Mouse (Mus musculus) kidney, adult 11 months (tissue): ENCODE measurements at regions not wholly inside any gene's neighbourhood (a gene's known extent, or its start where the extent isn't known, plus 50 kb on each side); places are given as distances from the start of the nearest gene placed in this dataset.

Source experiments
- DNase-seq: peaks from one replicate; pipeline ENCODE4 v3.0.0; 2022

DNA sequence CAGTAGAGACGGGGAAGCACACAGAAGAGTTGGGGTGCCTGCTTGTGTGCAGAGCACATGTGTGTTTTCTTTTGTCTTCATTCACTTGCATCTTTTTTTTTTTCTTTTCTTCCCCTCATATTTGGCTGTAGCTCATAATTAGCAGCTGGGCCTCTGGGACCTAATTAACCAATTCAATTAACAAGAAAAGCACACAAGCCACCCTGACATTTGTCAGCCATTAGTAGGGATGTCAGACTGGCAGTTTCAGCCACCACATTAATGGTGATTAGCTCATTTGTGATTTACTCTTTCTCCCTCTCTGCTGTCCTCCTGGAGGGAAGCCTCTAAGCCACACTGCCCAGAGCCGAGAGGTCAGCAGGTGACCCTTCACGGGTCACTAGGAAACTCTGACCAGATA is 96.7 kb upstream of the Habp2 start:
- DNase-seq = no peak

DNA sequence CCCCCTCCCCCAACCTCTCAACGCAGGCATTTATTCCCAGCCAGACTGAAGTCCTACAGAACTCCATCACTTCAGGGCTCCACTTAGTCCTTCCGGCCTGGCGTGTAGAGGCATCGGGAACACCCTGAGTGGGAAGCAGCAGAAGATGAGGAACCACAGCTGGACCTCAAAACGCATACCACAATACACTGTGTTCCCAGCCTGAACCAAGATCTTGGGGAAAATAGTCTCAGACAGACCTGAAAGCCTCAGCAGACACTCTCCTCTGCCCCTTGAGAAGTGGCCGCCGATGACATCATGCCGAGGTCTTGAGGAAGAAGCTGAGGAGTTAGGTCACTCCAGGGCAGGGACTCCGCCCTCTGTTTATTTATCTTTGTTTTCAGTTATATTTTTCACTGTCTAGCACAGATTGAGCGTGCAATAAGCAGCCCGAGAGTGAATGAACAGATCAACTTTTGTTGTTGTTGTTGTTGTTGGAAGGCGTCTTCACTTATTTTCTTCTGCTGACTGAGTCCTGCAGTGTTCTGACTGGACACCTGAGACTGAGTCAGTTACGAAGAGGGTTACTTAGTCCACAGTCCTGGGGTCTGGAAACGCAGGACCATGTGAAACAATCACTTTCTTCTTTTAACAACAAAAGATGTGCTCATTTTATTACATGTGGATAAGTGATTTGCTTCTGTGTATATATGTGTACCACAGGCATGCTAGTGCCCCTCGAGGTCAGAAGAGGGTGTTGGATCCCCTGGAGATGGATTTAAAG is 88.3 kb upstream of the Habp2 start:
- no peak for DNase-seq

- DNase-seq = no peak
Measured at GRCm38 (mm10) chr19:56199401-56200150, 87.4 kb upstream of the Habp2 start.

- no peak for DNase-seq
Measured at GRCm38 (mm10) chr19:56201007-56201682, 85.8 kb upstream of the Habp2 start.

DNA sequence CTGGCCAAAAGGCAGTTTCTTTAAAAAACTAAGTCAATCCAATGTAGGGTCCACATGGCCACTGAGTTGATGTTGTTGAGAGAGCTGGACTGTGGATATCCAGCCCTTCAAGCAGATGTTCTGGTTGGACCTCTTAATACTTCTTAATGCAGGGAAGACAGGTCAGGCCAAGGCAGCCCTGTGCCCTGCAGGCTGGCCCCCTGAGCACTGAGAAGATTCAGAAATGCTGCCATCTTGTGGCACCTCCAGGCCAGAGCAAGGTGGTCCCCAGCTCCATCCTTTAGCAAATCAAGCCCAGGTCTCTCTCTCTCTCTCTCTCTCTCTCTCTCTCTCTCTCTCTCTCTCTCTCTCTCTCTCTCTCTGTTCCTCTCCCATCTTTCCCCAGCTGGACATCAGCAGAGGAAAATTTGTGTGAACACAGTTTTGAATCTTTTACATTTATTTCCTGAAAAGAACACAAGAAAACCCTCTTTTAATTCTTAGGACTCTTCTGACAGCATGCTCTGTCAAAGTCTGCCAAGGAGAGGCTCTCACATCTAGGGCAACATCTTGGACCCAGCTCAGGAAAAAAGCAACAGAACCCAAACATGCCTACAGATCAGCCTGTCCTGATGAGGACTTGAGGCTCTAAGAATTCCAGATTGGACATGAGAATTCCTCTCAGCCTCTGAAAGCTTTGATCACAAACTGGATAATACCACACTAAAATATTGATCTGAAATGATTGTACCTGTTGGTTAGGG is 85.0 kb upstream of the Habp2 start:
- peak; percentile 17 for DNase-seq

- DNase-seq = no peak
Measured at GRCm38 (mm10) chr19:56202481-56203130, 84.3 kb upstream of the Habp2 start.

DNA sequence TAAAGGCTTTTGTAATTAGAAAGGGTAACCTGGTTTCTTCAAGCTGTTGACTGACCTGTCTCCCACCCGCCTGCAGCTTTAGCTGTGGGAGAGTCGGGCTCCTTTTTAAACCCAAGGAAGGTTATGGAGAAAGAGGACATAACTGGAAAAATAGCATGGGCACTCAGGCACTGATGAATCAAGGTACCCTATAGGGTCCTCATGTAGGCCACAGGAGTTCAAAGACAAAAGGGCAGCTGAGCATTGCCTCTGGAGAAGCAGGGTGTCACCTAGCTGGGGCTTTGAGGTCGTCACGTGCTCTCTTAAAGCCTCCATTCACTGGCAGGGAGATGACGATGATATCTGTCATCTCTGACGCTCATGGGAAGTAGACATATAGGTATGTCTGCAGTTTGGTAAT is 68.4 kb upstream of the Habp2 start:
- DNase-seq = no peak

- DNase-seq = no peak
Measured at GRCm38 (mm10) chr19:56220724-56221407, 66.1 kb upstream of the Habp2 start.

GRCm38 (mm10) chr19:56222496-56222895 is 64.4 kb upstream of the Habp2 start:
- DNase-seq = no peak

- no peak for DNase-seq
Measured at GRCm38 (mm10) chr19:56225039-56225438, 61.9 kb upstream of the Habp2 start.

GRCm38 (mm10) chr19:56225518-56225917 is 61.4 kb upstream of the Habp2 start:
- no peak for DNase-seq

DNA sequence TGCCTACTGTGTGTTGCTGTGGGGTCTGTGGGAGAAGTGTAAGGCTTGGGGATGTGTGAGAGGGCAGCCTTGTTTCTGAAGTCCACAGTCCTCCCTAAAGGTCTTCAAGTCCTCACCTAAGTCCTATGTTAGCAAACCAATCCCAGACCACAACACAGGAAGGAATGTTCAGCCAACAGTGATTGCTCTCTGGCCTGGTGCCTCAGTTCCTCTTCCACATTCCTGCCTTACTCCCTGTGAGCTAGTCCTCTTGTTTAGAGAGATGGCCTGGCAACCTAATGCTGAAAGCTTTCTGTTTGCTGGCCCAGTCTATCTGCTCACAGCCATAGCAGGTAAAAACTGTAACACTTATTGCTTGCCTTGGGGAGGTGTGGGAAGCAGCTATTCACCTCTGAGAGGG is 58.4 kb upstream of the Habp2 start:
- DNase-seq = no peak

DNA sequence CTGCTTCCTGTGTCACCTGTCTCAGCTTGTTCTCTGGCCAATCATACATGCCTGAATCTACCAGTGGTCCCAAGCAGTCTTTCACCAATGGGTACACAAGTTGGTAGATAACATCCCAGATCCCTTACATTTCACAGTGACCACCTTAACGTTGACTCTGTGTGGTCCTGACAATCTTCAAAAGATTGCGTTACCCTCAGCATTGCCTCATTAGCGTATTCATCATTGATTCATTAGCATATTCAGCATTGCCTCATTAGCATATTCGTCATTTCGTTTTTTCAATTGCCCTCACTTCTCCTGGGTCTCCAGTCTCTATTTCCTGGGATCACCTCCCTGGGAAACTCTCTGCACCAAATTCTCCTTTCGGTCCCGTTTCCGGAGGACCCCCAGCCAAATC is 55.5 kb upstream of the Habp2 start:
- no peak for DNase-seq

- no peak for DNase-seq
Measured at GRCm38 (mm10) chr19:56231849-56232248, 55.1 kb upstream of the Habp2 start.

GRCm38 (mm10) chr19:56232269-56232668 is 54.7 kb upstream of the Habp2 start:
- no peak for DNase-seq

DNA sequence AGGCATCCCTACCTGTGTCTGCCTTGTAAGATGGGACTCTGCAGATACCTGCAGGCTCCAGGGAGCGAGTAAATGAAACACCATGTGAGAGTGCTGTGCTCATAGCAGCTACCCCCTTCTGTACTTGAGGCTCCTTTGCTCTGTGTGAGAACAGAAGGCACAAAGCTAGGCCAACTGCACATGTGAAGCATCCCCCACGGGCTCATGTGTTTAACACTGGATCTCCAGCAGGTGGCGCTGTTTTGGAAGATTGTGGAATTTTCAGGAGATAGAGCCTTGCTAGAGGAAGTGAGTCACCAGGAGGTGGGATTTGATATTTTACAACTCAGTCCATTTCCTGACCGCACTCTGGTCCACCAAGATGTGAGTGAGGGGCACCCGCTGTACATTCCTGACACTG is 54.0 kb upstream of the Habp2 start:
- no peak for DNase-seq

GRCm38 (mm10) chr19:56235040-56235439 is 51.9 kb upstream of the Habp2 start:
- DNase-seq = no peak
